Mouse (Mus musculus): ENCODE measurements around the gene Mex3b.

The Mex3b gene

DNA sequence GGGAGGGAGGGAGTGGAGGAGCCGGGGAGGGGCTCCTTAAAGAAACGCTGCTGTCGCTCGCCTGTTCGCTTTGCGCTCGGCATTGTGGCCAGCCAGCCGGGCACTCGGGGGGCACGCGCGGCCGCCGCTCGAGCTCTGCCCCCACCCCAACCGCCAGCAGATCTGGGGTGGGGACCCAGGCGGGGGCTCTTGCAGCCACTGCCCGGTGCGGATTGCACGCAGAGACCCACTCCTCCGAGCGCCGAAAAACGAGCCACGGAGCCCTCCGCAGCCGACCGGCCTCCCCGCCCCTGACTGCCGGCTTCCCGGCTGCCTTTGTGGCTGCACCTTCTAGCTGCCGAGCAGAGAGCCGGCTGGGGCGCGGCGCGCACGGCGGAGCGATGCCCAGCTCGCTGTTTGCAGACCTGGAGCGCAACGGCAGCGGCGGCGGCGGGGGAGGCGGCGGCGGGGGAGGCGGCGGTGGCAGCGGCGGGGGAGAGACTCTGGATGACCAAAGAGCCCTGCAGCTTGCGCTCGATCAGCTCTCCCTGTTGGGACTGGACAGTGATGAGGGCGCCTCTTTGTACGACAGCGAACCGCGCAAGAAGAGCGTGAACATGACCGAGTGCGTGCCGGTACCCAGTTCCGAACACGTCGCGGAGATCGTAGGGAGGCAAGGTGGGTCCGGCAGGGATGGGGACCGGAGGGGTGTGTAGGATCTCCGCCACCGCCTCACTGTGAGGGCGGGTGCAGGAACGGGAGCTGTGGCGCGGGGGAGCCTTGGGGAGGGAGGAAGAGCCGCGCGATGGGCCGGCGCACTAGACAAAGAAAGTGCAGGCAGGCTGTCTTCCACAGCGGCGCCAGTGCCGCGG is at the start of gene Mex3b:
Mex3b (plus strand) TSS at position 63 of the 851 bp plus-strand sequence.
- DNase-seq (ENCODE audit: low spot score), result peak; percentile 63

DNA sequence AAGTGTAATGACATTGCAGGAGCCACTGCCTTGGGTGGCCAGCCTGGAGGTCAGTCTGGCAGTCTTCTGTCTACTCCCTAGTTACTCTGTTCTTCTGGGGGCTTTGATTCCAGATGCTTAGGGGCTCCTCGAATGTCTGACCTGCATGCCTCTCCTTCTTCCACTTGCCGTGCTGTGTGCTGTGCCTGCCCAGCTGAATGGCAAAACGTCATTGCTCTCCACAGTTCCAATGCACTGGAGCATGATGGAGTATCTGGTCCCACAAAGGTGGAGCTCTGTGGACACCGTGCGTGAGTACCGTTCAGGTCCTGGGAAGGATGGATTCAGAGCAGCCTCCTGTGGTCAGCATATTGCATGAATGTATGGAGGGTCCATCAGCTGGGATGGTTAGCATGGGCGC is 47.6 kb upstream of the Mex3b start:
- no peak for DNase-seq (ENCODE audit: low spot score)

DNA sequence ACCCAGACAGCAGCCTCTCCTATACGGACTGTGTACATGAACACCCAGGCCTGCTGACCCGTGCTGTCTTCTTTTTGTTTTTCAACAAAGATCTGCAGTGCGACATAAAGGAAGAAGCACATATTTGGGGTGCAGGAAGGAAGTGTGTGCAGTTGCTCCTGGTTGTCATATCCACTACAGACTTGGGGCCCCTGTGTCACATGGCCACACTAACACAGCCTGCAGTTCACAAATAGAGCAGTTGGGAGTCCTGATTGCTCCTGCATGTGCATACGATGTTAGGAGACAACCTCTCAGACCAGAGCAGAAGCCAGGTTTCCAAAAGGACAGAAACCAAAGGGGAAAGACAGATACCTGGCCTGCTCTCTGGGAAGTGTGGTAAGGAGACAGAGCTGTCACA is 46.5 kb upstream of the Mex3b start:
- peak; percentile 71 for DNase-seq (ENCODE audit: low spot score)

DNA sequence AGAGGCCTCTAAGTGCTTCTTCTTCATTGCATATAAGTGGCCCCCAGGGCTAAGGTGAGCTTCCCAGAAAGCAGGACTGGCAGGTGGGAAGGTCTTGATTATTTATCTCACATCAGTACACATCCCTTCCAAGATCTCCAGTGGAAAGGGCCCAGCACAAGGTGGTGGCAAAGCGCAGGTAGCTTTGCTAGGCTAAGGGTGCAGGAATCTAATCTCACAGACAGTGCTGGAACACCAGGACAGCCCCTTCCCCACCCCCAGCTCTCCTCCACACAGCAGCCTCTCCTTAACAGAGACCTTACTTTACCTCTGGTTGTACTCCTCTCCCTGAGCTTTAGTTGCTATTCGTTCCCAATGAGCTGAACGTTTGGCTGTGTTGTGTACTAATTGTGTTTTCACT is 45.6 kb upstream of the Mex3b start:
- DNase-seq (ENCODE audit: low spot score), result no peak

DNA sequence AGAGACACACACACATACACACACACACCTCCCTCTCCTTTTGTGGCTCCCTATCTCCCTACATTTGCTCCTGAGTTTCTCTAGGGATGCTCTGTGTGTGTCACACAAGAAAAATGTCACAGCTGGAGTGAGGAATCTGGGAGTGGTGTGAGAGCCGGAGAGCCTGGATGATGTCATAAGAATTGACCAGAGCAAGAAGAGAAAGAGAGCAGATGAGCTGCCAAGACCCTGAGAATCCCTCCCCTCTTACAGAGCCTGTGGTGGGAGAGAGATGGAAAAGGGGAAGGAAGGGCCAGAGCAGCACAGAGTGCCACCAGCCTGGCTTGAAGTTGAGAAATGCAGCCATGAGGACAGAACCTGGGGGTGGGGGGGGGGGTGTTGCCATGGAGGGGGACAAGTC is 44.6 kb upstream of the Mex3b start:
- DNase-seq (ENCODE audit: low spot score), result no peak

DNA sequence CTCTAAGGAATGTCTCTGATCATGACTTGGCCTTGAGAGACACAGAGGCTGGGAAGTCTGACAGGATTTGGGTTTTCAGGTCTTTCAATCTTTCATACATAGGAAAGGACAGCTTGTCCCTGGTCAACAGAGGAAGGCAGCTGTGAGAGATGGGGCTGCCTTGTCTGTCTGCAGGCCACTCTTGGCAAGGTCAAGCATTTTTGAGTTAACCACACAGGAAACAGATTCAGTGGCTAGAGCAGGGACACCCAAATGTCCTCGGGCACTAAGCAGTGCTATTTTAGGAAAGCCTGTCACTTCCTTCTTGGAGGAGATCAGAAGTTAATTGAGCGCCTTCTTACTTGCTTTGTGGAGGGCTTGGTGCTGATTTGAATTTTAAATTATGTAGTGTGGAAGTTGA is 38.9 kb upstream of the Mex3b start:
- no peak for DNase-seq (ENCODE audit: low spot score)

DNA sequence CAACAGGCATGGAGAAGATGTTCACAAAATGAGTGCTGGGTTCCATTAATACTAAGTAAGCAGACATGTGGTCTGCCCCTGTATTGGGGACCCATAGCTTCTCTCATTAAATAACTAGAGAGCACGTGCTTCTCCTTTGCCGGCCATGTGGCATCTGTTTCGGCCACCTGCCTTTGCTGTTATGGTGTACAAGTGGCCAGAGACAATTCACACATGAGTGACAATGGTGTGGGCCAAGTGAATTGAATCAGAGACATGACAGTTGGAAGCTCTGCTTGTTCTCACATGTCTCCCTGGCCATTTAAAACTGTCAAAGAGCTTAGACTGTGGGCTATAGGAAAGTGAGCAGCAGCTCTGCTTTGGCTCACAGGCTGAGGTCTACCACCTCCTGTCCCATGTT is 37.6 kb upstream of the Mex3b start:
- DNase-seq (ENCODE audit: low spot score), result no peak

DNA sequence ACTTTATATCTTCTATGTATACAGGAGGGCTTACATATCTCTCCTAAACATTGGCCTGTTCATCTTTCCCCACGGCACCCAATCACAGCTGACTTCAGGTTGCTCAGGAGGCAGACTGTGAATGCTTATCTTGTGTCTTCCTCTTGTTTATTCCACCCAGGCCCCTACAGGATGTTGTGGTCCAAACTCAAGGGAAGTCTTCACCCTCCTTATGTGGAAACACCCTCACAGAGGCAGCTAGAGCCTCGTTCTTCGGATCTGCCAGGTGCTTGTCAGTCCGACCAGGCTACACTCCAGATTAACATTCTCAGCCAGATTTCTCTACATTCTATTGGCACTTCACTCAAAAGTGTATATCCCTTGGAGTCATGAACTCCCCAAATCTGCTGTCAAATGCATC is 32.7 kb upstream of the Mex3b start:
- peak; percentile 76 for DNase-seq (ENCODE audit: low spot score)

DNA sequence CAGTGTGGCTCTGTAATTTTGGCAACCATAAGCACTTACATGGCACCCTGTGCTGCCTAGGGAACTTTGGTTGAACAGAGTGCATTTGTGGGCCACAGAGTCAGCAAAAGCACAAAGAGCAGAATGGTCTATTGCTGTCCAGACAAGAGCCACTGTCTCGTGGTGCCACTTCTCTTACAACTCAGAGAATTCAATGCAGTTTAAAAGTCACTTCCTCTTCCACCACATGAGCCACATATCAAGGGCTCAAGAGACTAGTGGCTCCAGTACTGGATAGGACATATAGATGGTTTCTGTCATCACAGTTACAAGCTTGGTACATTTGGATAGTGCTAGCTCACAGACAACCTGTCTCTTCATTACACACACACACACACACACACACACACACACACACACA is 28.7 kb upstream of the Mex3b start:
- no peak for DNase-seq (ENCODE audit: low spot score)

DNA sequence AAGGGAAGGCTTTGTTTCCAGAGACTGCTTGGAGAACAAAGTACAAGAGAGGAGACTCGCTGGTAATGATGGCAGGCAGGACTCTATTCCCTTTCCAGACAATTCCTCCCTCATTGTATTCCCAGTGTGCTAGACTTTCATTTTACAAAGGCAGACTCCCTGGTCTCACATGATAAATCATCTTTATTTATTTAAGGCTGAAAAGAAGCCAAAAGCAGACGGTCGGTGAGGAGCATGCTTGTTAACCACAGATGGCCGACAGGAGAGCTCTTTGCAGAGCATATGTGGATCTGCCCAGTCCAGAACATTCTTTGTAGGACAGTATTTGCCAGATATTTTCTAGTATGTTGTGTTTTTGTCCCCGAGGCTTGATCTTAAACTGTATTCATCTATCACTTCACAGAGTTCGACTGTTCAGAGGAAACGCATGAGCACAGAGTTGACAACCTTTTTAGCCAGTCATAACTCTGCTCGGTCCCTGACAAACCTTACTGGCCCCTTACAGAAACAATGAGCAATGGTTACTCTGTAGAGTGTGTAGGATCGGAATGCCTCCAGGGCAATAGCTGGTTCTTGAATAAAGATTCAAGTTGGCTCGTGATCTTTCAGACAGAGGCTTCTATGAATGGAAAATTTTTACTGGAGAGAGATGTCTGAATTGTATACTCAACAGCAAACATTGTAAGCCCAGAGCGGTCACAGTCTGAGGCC is 28.0 kb upstream of the Mex3b start:
- DNase-seq (ENCODE audit: low spot score), result no peak

DNA sequence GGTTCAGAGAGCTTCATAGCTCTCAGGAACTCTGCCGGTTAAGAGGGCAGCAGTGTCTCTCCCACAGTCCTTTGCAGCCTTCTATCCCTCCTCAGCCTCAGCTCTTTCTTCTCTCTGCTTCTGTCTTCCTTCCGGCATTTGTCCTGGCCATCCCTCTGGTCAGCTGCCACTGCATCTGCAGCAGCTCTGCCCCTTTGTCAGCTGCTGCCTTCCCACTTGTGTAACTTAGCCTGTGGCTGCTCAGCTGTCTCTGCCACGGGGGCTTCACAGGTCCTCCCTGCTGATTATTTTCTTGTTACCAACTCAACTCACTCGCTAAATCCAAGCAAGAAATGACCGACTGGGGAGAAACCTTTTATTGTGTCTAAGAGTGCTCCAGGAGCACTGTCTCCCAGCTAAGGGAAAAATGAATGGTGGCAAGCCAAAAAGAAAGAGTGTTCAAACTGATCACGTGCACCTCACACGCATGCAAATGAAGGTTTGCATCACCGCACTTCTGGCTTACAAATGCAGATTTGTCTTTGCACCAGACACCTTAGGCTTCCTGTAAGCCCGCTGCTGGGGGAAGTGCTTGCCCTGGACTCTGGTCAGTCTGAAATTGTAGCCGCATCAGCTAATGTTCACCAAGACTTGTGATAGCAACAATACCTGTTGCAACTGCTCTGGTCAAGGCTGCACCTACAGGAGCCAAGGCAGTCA is 24.8 kb upstream of the Mex3b start:
- DNase-seq (ENCODE audit: low spot score), result no peak

DNA sequence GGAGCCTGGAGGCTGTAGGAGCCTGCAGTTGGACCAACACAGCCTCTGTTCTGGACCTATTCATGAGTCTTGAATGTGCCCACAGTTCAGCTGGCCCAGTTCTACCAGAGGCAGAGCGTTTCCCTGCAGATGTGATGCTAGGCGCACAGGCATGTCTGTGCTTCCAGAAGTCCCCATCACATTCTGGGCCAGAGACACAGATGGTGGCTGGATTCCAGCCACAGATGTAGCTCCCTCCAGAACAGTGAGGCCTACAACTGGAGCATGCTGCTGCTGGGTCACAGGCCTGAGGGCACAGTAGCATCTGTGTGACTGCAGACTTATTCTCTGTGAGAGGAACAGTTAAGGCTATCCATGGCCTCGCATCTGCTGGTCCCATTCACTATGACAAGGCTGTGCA is 16.4 kb upstream of the Mex3b start:
- no peak for DNase-seq (ENCODE audit: low spot score)

DNA sequence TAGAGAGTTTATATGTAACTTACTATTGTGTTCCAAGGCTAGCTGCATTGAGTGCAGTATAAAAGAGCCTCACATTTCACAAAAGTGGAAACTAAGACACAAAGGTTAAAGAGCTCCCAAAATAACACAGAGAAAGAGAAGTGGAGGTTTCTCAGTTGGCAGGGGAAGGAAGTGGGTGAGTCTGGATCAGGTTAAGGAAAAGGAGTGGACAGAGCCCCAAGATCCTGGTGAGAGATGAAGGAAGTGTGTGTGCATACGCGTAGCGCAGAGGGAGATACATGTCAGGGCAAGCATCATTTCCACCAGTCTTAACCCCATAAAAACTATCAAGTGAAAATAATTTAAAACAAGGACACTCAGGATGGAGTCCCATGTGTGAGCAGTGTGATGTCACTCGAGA is 15.5 kb upstream of the Mex3b start:
- no peak for DNase-seq (ENCODE audit: low spot score)

DNA sequence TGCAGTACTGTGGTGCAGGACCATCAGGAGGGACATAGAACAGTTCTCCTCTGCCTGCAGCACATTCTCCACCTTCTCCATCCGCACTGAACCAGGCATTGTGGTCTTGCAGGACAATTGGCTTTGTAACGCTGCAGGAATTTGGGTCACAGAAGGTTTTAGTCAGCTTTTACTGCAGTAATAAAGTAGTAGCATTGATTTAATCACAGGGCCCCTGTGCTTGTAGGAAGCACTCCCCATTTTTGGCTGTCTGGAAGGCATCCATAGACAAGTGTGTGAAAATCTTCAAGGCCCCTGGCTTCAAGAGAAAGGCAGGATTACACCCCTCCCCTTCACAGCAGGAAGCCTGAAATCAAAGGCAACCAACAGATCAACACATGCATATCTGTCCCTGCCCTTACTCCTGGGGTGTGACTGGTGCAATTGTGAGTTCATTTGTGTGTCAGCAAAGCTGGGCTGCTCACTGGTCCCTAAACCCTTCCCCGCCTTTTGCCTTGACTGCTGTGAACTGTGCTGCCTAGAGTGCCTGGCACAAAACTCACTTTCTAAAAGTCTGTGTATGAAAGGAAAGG is 12.9 kb upstream of the Mex3b start:
- DNase-seq (ENCODE audit: low spot score), result no peak

DNA sequence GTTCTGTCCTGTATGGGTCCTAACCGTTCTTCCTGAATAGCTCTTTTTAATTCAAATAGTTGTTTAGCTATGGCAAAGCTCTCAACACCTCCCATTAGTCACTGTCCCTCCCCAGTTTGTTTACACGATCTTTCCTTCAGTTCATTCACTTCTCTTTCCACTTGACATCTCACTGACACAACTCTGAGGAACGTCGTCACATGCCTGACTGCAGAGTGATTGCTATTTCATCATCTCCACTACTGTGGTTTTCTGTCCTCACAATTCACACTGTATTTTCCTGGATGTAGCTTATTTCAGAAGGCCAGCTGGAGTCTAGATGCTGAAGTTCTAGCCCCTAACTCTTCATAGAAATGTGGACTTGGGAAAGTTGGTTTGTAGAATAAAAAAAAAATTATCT is 8.5 kb upstream of the Mex3b start:
- no peak for DNase-seq (ENCODE audit: low spot score)

DNA sequence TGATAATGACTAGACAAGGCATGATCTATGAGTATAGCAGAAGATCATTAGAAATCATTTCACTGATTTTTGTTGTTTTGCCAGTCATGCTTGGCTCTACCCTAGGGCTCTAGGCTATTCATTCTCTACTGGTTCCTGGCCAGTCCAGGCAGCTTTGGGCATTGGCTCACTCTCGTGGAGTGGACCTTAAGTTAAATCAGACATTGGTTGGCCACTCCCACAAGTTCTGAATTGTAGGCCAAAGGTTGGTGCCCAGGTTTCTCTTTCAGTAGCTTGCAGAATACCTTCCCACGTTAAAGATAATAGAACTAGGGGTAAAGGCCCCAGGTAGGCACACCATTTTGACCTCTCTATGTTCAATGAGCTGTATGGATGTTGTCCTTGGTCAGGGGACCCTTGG is 6.5 kb upstream of the Mex3b start:
- DNase-seq (ENCODE audit: low spot score), result no peak

DNA sequence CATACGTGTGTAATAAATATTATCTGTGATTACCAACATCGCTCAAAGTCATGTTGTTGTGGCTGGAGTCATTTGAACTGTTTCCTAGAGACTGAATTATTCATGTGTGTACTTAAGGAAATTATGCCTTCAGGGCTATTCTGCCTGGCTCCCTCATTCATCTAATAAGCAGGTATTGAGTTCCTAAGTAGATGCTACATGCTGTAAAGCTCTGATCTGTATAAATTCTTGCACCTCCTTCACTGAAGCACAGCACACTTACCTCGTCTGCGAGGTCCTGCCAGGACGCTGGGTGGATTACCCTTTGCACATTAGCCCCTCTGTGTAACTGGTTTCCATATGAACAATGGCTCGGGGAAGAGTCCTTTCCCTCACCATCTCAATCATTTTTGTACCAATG is 3.8 kb upstream of the Mex3b start:
- no peak for DNase-seq (ENCODE audit: low spot score)

DNA sequence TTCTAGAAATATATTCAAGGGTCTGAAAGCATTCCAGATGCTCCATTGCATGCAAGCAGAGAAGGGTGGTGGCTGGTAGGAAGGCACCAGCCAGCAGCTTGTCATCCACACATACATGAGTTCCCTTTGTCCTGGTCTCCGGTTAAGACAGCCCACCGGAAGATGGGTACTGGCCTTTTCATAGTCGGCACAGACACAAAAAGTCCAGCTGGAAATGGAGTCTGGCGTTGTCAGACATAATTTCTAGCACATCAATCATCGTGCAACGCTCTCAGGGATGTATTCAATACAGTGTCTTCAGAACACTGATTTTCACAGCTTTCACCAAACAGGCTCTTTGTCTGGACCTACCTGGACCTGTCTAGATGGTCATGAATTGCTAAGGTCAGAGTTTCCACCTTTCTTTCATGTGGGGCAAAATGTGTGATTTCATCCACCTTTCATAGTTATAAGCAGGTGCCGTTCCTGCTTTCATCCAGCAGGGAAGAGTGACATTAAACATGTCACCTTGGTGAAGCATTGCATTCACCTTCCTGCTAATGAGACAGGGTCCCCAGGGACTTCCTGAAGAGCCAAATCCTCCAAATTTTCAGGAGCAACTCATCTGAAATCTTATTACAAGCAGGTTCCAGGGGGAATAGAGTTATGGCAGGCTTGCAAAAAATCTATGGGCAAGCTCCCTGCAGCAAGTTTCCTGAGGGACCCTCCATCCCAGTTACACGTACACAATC is 2.7 kb upstream of the Mex3b start:
- peak; percentile 1 for DNase-seq (ENCODE audit: low spot score)

DNA sequence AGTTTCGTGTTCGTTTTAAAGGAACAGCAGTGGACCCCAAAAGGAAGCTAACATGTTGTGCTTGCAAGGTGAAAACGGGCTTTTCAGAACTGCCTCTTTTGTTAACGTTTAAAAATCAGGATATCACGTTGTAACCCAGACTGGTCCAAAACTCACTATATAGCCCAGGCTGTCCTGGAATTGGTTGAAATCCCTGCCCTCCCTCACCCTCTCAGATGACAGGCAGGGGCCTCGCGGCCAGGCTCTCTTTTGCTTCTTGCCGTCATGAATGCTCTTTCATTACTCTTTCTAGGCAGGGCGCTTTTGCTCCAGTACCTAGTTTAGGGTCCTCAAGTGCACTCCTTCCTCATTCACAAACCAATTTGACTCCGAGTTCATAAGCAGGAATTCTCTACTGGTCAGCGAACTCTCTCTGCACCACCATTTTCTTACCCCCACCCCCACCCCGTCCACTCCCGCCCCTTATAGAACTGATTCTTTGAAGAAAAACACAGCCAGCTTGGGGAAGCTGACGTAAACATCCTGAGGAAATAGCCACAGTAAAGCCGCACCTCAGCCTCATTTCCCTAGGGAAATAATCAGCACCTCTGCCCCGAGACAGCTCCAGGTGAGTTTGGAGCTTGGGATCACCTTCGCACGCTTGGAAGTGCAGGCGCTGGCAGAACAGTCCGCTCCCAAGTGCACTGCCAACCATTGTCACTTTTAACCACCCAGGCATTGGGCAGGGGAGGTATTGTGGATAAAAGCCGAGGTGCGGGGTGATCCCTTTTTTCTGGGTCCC is 2.0 kb upstream of the Mex3b start:
- DNase-seq (ENCODE audit: low spot score), result peak; percentile 2

DNA sequence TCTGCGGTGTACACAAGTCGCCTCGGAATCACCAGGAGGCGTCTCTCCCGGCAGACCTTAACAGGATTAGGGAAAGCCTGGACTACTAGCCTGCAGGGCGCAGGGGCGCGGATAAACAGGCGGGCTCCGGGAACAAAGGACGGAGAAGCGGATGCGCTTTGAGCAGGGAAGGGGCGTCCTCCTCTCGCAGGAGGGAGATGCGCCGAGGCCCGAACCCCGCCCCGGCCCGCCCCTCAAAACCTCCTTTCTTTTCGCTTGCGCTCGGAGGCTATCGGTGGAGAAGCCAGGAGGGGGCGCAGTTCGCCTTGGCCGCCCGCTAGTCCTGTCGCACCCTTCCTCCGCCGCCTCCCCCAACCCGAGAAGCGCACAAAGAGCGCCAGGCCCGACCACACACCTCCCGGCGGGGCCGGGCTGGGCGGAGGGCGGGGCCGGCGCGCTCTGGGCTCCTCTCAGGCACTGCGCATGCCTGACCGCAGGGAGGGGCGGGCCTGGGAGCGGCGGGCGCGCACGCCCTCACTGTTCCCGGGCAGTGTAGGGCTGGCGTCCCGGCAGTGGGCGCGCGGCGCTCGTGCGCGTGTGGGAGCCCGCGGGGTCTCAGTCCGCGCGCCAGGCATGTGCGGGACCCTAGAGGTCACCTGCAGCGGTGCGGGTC is 1.2 kb upstream of the Mex3b start:
- peak; percentile 99 for DNase-seq (ENCODE audit: low spot score)

Measured in T-cell, adult 2 months (primary cell).